Mouse (Mus musculus): ENCODE measurements around the gene G3bp2. TPM values are rescaled to one million over a fixed set of nuclear protein-coding genes. Genes with fewer than 3 reads are reported as not detected.

The G3bp2 gene
- polyA plus RNA-seq, 1 experiment, result 1.2 TPM

DNA sequence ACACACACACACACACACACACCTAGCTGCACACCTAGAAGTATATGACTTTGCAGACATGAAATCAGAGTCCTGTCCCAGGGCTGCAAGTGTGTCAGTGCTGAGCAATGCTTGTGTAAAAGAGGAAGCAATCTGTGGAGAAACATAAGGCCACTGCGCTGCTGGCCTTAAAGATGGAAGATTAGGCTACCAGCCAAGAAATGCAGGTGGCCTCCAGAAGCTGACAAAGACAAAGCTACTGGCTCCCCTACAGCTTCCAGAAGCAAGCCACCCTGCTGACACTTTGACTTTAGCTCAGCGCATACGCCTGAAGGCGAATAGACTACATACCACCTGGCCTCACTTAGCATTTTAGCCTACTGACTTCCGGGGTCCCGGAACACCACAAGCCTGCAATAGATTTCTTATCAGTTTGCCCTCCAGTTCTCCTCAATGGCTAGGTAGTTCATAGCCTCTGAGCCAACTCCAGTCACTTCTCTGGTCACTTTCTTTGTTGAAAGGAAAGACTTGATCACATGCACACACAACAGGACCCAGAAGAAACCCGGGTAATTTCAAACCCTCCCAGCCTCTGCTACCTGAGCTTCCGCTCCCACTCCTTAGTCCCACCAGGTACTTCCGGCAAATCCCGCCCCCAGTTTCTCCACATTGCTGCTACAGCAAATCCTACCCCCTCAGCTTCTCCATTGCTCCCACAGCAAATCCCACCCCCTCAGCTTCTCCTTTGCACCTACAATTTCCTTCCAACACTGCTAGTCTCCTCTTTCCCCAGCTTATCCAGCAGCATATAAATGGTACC lies 23.0 kb upstream of the G3bp2 start:
- no peak for TF ChIP-seq TAL1 (IDR thresholded peaks at IDR 0.05; ENCODE audit: low read length)

GRCm38 (mm10) chr5:92103816-92104415 lies 20.4 kb upstream of the G3bp2 start:
- Histone ChIP-seq H3K9me3 (ENCODE audit: control insufficient read depth, low read length) (no peaks in the 10 kb centered on the region), H3K27me3 (ENCODE audit: control insufficient read depth) (no peaks in the 10 kb centered on the region), H3K4me3 (replicated peaks) (no peak overlapping the region), H3K4me1 (ENCODE audit: control insufficient read depth) (no peaks in the 10 kb centered on the region), H3K36me3 (ENCODE audit: control insufficient read depth) (no peaks in the 10 kb centered on the region)
- TF ChIP-seq GATA1 (IDR thresholded peaks at IDR 0.05; ENCODE audit: low read length) (no peak), TAL1 (IDR thresholded peaks at IDR 0.05; ENCODE audit: low read length) (no peak)

More for the DNA sequence above, 23.0 kb upstream of the G3bp2 start:
- H3K9me3 ChIP-seq (ENCODE audit: control insufficient read depth, low read length), result no peaks in the 10 kb centered on the region
- no peak overlapping the region for H3K4me3 ChIP-seq (replicated peaks)
- H3K27me3 ChIP-seq (ENCODE audit: control insufficient read depth), result peaks cover 10% of the 10 kb centered on the region
- H3K36me3 ChIP-seq (ENCODE audit: control insufficient read depth), result no peaks in the 10 kb centered on the region
- H3K4me1 ChIP-seq (ENCODE audit: control insufficient read depth), result no peaks in the 10 kb centered on the region

- Histone ChIP-seq H3K27me3 (ENCODE audit: control insufficient read depth) (no peaks in the 10 kb centered on the region), H3K9me3 (ENCODE audit: control insufficient read depth, low read length) (no peaks in the 10 kb centered on the region), H3K4me1 (ENCODE audit: control insufficient read depth) (no peaks in the 10 kb centered on the region), H3K4me3 (replicated peaks) (no peak overlapping the region), H3K36me3 (ENCODE audit: control insufficient read depth) (no peaks in the 10 kb centered on the region)
- TF ChIP-seq GATA1 (IDR thresholded peaks at IDR 0.05; ENCODE audit: low read length), result no peak
- TF ChIP-seq TAL1 (IDR thresholded peaks at IDR 0.05; ENCODE audit: low read length), result no peak
These were observed 19.5 kb upstream of the G3bp2 start for GRCm38 (mm10) chr5:92103062-92103461.

GRCm38 (mm10) chr5:92101601-92102000 lies 18.1 kb upstream of the G3bp2 start:
- Histone ChIP-seq H3K36me3 (ENCODE audit: control insufficient read depth) (no peaks in the 10 kb centered on the region), H3K4me1 (ENCODE audit: control insufficient read depth) (no peaks in the 10 kb centered on the region), H3K9me3 (ENCODE audit: control insufficient read depth, low read length) (no peaks in the 10 kb centered on the region), H3K27me3 (ENCODE audit: control insufficient read depth) (no peaks in the 10 kb centered on the region), H3K4me3 (replicated peaks) (no peak overlapping the region)
- no peak for TF ChIP-seq GATA1 (IDR thresholded peaks at IDR 0.05; ENCODE audit: low read length)
- no peak for TF ChIP-seq TAL1 (IDR thresholded peaks at IDR 0.05; ENCODE audit: low read length)

GRCm38 (mm10) chr5:92098351-92099109 lies 15.0 kb upstream of the G3bp2 start:
- Histone ChIP-seq H3K36me3 (ENCODE audit: control insufficient read depth) (no peaks in the 10 kb centered on the region), H3K4me1 (ENCODE audit: control insufficient read depth) (no peaks in the 10 kb centered on the region), H3K9me3 (ENCODE audit: control insufficient read depth, low read length) (no peaks in the 10 kb centered on the region), H3K4me3 (replicated peaks) (no peak overlapping the region), H3K27me3 (ENCODE audit: control insufficient read depth) (no peaks in the 10 kb centered on the region)
- TF ChIP-seq TAL1 (IDR thresholded peaks at IDR 0.05; ENCODE audit: low read length), result no peak
- no peak for TF ChIP-seq GATA1 (IDR thresholded peaks at IDR 0.05; ENCODE audit: low read length)

GRCm38 (mm10) chr5:92097779-92098178 lies 14.3 kb upstream of the G3bp2 start:
- H3K9me3 ChIP-seq (ENCODE audit: control insufficient read depth, low read length), result no peaks in the 10 kb centered on the region
- no peaks in the 10 kb centered on the region for H3K4me1 ChIP-seq (ENCODE audit: control insufficient read depth)
- TF ChIP-seq TAL1 (IDR thresholded peaks at IDR 0.05; ENCODE audit: low read length), result no peak
- H3K36me3 ChIP-seq (ENCODE audit: control insufficient read depth), result no peaks in the 10 kb centered on the region
- H3K27me3 ChIP-seq (ENCODE audit: control insufficient read depth), result no peaks in the 10 kb centered on the region
- no peak overlapping the region for H3K4me3 ChIP-seq (replicated peaks)

DNA sequence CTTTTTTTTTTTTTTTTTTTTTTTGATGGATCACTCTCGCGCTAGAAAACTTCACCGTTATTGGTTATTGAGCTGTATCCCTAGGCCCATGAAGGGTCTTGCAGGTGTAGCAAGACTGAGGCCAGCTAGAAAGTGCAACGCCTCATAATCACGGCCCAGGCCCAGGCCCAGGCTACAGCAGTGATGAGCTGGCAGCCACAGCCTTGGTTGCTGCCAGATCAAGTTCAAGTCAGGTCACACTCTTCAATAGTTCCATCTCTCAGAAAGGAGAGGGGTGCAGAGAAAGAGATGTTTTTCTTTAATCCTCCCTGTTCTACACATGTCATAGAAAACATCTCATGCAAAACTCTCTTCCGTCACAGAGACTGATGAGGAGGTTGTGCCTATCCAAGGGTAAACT lies 13.3 kb upstream of the G3bp2 start:
- no peaks in the 10 kb centered on the region for H3K9me3 ChIP-seq (ENCODE audit: control insufficient read depth, low read length)
- no peaks in the 10 kb centered on the region for H3K4me1 ChIP-seq (ENCODE audit: control insufficient read depth)
- H3K4me3 ChIP-seq (replicated peaks), result no peak overlapping the region
- H3K36me3 ChIP-seq (ENCODE audit: control insufficient read depth), result no peaks in the 10 kb centered on the region
- TF ChIP-seq GATA1 (IDR thresholded peaks at IDR 0.05; ENCODE audit: low read length), result no peak
- no peak for TF ChIP-seq TAL1 (IDR thresholded peaks at IDR 0.05; ENCODE audit: low read length)
- no peaks in the 10 kb centered on the region for H3K27me3 ChIP-seq (ENCODE audit: control insufficient read depth)

- TF ChIP-seq TAL1 (IDR thresholded peaks at IDR 0.05; ENCODE audit: low read length), result no peak
- TF ChIP-seq GATA1 (IDR thresholded peaks at IDR 0.05; ENCODE audit: low read length), result no peak
- Histone ChIP-seq H3K4me3 (replicated peaks) (no peak overlapping the region), H3K4me1 (ENCODE audit: control insufficient read depth) (no peaks in the 10 kb centered on the region)
These were observed 10.5 kb upstream of the G3bp2 start for GRCm38 (mm10) chr5:92094062-92094415.

More at GRCm38 (mm10) chr5:92094062-92094415, 10.5 kb upstream of the G3bp2 start:
- H3K36me3 ChIP-seq (ENCODE audit: control insufficient read depth), result no peaks in the 10 kb centered on the region
- H3K27me3 ChIP-seq (ENCODE audit: control insufficient read depth), result no peaks in the 10 kb centered on the region
- no peaks in the 10 kb centered on the region for H3K9me3 ChIP-seq (ENCODE audit: control insufficient read depth, low read length)
